Mouse (Mus musculus) CH12.LX (cell line): ENCODE measurements around the gene Mafb. TPM values are rescaled to one million over a fixed set of nuclear protein-coding genes. Genes with fewer than 3 reads are reported as not detected.

Experiments used
- DNase-seq: peaks from one replicate; pipeline ENCODE4 v3.0.0-alpha.2; 2013; ENCODE audit errors: extremely low read depth
- H3K27ac ChIP-seq: 2 replicates; pipeline ENCODE4 v1.5.1; 2012; ENCODE audit warnings: low read depth, mild to moderate bottlenecking, control low read depth, moderate library complexity; ENCODE audit not compliant: insufficient read depth
- H3K27me3 ChIP-seq: replicated peaks from 2 replicates; pipeline ENCODE3; 2012; ENCODE audit warnings: inconsistent platforms
- H3K36me3 ChIP-seq, 2 experiments: replicated peaks in 1 of 2; 2 replicates each; pipeline versions ENCODE3 to v1.6.1; 2012; ENCODE audit warnings: inconsistent platforms in 1 of 2, low read length in 1 of 2, mild to moderate bottlenecking in 1 of 2, mixed read lengths in 1 of 2, moderate library complexity in 1 of 2; ENCODE audit not compliant: control insufficient read depth in 1 of 2, insufficient read depth in 1 of 2
- H3K4me1 ChIP-seq, 2 experiments: 2 replicates each; pipeline ENCODE4 v1.6.1; 2012; ENCODE audit warnings: inconsistent platforms in 1 of 2, moderate library complexity in 1 of 2; ENCODE audit not compliant: insufficient read depth in 2 of 2, control insufficient read depth in 1 of 2
- H3K4me2 ChIP-seq: 2 replicates; pipeline ENCODE4 v1.6.1; 2012; ENCODE audit warnings: low read depth, mild to moderate bottlenecking, control low read depth; ENCODE audit not compliant: poor library complexity, insufficient read depth, severe bottlenecking
- H3K4me3 ChIP-seq, 3 experiments: fragments of 150-350 bp in 1 of 3; sonication (generic) in 1 of 3; replicated peaks in 1 of 3; 2 replicates each; pipeline versions ENCODE3 to v1.5.1; 2011 to 2012; ENCODE audit warnings: low read depth in 2 of 3, low read length in 2 of 3, mild to moderate bottlenecking in 2 of 3, moderate library complexity in 2 of 3, control low read depth in 1 of 3, improper control_type of control experiment in 1 of 3, inconsistent platforms in 1 of 3, mixed read lengths in 1 of 3; ENCODE audit not compliant: poor library complexity in 1 of 3
- H3K79me2 ChIP-seq: replicated peaks from 2 replicates; pipeline ENCODE4 v1.6.1; 2012; ENCODE audit warnings: mild to moderate bottlenecking, moderate library complexity; ENCODE audit not compliant: control insufficient read depth, poor library complexity, insufficient read depth, severe bottlenecking; ENCODE audit errors: extremely low read depth
- H3K9ac ChIP-seq: 2 replicates; pipeline ENCODE4 v1.6.1; 2012; ENCODE audit warnings: low read depth, mild to moderate bottlenecking, control low read depth, moderate library complexity; ENCODE audit not compliant: insufficient read depth
- H3K9me3 ChIP-seq: replicated peaks from 2 replicates; pipeline ENCODE3; 2012; ENCODE audit warnings: low read length, inconsistent platforms, mixed read lengths
- BHLHE40 ChIP-seq: IDR thresholded peaks from 2 replicates; pipeline ENCODE4 v1.6.1; 2011; ENCODE audit warnings: mild to moderate bottlenecking, low read depth, low read length, improper control_type of control experiment
- CHD1 ChIP-seq: IDR thresholded peaks from 2 replicates; pipeline ENCODE4 v1.6.1; 2012; ENCODE audit warnings: low read depth, low read length, improper control_type of control experiment, inconsistent platforms
- CHD2 ChIP-seq: IDR thresholded peaks from 2 replicates; pipeline ENCODE4 v1.6.1; 2011; ENCODE audit warnings: low read length, improper control_type of control experiment
- CTCF ChIP-seq, 2 experiments: IDR thresholded peaks in 1 of 2; conservative IDR thresholded peaks in 1 of 2; 2 replicates each; pipeline ENCODE4 v1.5.1; 2011 to 2012; ENCODE audit warnings: low read depth in 2 of 2, low read length in 2 of 2, improper control_type of control experiment in 1 of 2, inconsistent platforms in 1 of 2, mild to moderate bottlenecking in 1 of 2, moderate library complexity in 1 of 2
- E2F4 ChIP-seq: IDR thresholded peaks from 2 replicates; pipeline ENCODE4 v1.6.1; 2011; ENCODE audit warnings: low read depth, low read length, improper control_type of control experiment; ENCODE audit not compliant: insufficient replicate concordance
- ELF1 ChIP-seq: IDR thresholded peaks from 2 replicates; pipeline ENCODE4 v1.6.1; 2014; ENCODE audit warnings: low read depth, mild to moderate bottlenecking, inconsistent platforms, low read length, improper control_type of control experiment
- ETS1 ChIP-seq: conservative IDR thresholded peaks from 2 replicates; pipeline ENCODE4 v1.6.1; 2012; ENCODE audit warnings: low read depth, mild to moderate bottlenecking, inconsistent platforms, low read length, improper control_type of control experiment, moderate library complexity
- HCFC1 ChIP-seq: IDR thresholded peaks from 2 replicates; pipeline ENCODE4 v1.6.1; 2012; ENCODE audit warnings: low read depth, mild to moderate bottlenecking, inconsistent platforms, low read length, improper control_type of control experiment
- IRF4 ChIP-seq: IDR thresholded peaks from 2 replicates; pipeline ENCODE4 v1.6.1; 2014; ENCODE audit warnings: low read depth, mild to moderate bottlenecking, inconsistent platforms, low read length, improper control_type of control experiment
- JUN ChIP-seq: IDR thresholded peaks from 2 replicates; pipeline ENCODE4 v1.6.1; 2011; ENCODE audit warnings: low read depth, mild to moderate bottlenecking, low read length, improper control_type of control experiment, moderate library complexity; ENCODE audit not compliant: insufficient read depth
- JUND ChIP-seq: conservative IDR thresholded peaks from 2 replicates; pipeline ENCODE4 v1.6.1; 2011; ENCODE audit warnings: low read depth, low read length, improper control_type of control experiment
- MAX ChIP-seq: IDR thresholded peaks from 2 replicates; pipeline ENCODE4 v1.6.1; 2011; ENCODE audit warnings: low read length, improper control_type of control experiment
- MAZ ChIP-seq: IDR thresholded peaks from 2 replicates; pipeline ENCODE4 v1.6.1; 2012; ENCODE audit warnings: low read depth, mild to moderate bottlenecking, inconsistent platforms, low read length, improper control_type of control experiment, moderate library complexity
- MXI1 ChIP-seq: IDR thresholded peaks from 2 replicates; pipeline ENCODE4 v1.6.1; 2011; ENCODE audit warnings: mild to moderate bottlenecking, low read depth, low read length, improper control_type of control experiment
- MYC ChIP-seq: IDR thresholded peaks from 2 replicates; pipeline ENCODE4 v1.6.1; 2011; ENCODE audit warnings: low read depth, mild to moderate bottlenecking, improper control_type of control experiment, low read length
- PAX5 ChIP-seq: IDR thresholded peaks from 2 replicates; pipeline ENCODE4 v1.6.1; 2012; ENCODE audit warnings: low read length, inconsistent platforms, mixed read lengths
- POLR2A ChIP-seq: IDR thresholded peaks from 2 replicates; pipeline ENCODE4 v1.6.1; 2011; ENCODE audit warnings: low read depth, mild to moderate bottlenecking, improper control_type of control experiment, low read length
- RAD21 ChIP-seq: IDR thresholded peaks from 2 replicates; pipeline ENCODE4 v1.6.1; 2011; ENCODE audit warnings: low read depth, mild to moderate bottlenecking, low read length, improper control_type of control experiment, moderate library complexity
- SIN3A ChIP-seq: IDR thresholded peaks from 2 replicates; pipeline ENCODE4 v1.6.1; 2012; ENCODE audit warnings: low read length, improper control_type of control experiment, inconsistent platforms
- SMC3 ChIP-seq: IDR thresholded peaks from 2 replicates; pipeline ENCODE4 v1.6.1; 2011; ENCODE audit warnings: low read depth, low read length, improper control_type of control experiment
- TBP ChIP-seq: conservative IDR thresholded peaks from 2 replicates; pipeline ENCODE4 v1.6.1; 2011; ENCODE audit warnings: low read depth, low read length, improper control_type of control experiment
- TCF12 ChIP-seq: IDR thresholded peaks from 2 replicates; pipeline ENCODE4 v1.6.1; 2014; ENCODE audit warnings: low read depth, mild to moderate bottlenecking, inconsistent platforms, low read length, improper control_type of control experiment
- UBTF ChIP-seq: IDR thresholded peaks from 2 replicates; pipeline ENCODE4 v1.6.1; 2012; ENCODE audit warnings: low read depth, mild to moderate bottlenecking, inconsistent platforms, low read length, improper control_type of control experiment, moderate library complexity
- USF1 ChIP-seq: IDR thresholded peaks from 2 replicates; pipeline ENCODE4 v1.6.1; 2014; ENCODE audit warnings: low read depth, mild to moderate bottlenecking, inconsistent platforms, low read length, improper control_type of control experiment
- USF2 ChIP-seq: conservative IDR thresholded peaks from 2 replicates; pipeline ENCODE4 v1.6.1; 2011; ENCODE audit warnings: low read depth, low read length, improper control_type of control experiment
- ZC3H11A ChIP-seq: IDR thresholded peaks from 2 replicates; pipeline ENCODE4 v1.6.1; 2012; ENCODE audit warnings: low read depth, mild to moderate bottlenecking, inconsistent platforms, low read length, improper control_type of control experiment
- dilution Hi-C: fragments of 300-500 bp; cut with MboI; formaldehyde crosslinking; loops from 2 replicates; pipeline ENCODE4 v1.14.3; 2020; ENCODE audit warnings: low sequenced_read_pairs; ENCODE audit not compliant: extremely low pct_unique_long_range_greater_than_20kb, extremely low pct_ligation_motif_present
- in situ Hi-C: fragments of 300-500 bp; cut with MboI; formaldehyde crosslinking; loops from 3 replicates; pipeline ENCODE4 v1.14.3; 2019; ENCODE audit warnings: low sequenced_read_pairs, low pct_ligation_motif_present, low pct_unique_long_range_greater_than_20kb, mixed read lengths
- polyA plus RNA-seq: library from polyadenylated mRNA; unstranded; fragments of >175 nt; gene quantifications from 2 replicates; pipeline ENCODE4 v1.2.1, GENCODE M21; 2012; ENCODE audit warnings: low read depth; ENCODE audit not compliant: insufficient read length
- total RNA-seq, 2 experiments: library from RNA; depleted of rRNA; stranded (reverse); fragments of 300-350 nt in 1 of 2; fragments of >200 nt in 1 of 2; gene quantifications; 2 replicates each; pipeline ENCODE4 v1.2.3; 2012 to 2014

Gene Mafb
- total and polyA plus RNA-seq, 3 experiments = 0.04 to 0.47 (median 0.17) TPM

DNA sequence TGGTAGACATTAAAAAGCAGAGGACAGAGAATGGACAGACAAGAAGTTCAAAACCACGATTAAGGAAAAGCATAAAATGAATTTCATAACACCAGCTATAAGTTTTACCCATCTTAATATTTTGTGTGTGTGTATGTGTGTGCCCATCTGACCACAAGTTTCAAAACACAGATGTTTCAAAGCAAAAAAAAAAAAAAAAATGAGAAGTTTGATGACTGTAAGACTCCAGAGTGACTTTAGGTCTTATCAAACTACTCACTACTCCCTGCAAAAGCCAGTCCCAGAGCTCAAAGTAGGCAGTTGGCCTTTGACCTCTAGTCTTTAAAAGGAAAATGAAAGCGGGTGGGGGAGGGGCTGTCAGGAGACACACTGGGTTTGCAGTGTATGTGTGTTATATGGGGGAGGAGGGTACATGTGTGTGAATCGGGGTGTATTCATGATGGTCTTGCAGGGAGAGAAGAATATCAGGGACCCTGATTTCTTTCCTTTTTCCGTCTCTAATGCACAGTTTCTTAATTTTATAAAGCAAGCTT is 18.7 kb downstream of the Mafb start:
- no peaks in the 10 kb centered on the region for H3K36me3 ChIP-seq
- H3K4me2 ChIP-seq = no peak overlapping the region
- no peaks in the 10 kb centered on the region for H3K79me2 ChIP-seq
- dilution Hi-C loops (no loop called here), in situ Hi-C loops (no loop called here)
- H3K4me1 ChIP-seq = no peaks in the 10 kb centered on the region; a peak in 1 of 4 replicates
- DNase-seq = no peak
- no peaks in the 10 kb centered on the region for H3K9me3 ChIP-seq
- H3K9ac ChIP-seq = no peak overlapping the region
- TF ChIP-seq SIN3A (no peak), BHLHE40 (no peak), RAD21 (no peak), E2F4 (no peak), CHD2 (no peak), SMC3 (no peak), PAX5 (no peak), CTCF (conservative IDR thresholded peaks at IDR 0.05 in 1 of 2, IDR thresholded peaks at IDR 0.05 in 1 of 2; ENCODE audit: low read depth in 2 of 2, low read length in 2 of 2) (no peak), TBP (no peak), ETS1 (no peak), ZC3H11A (no peak), MYC (no peak), IRF4 (no peak), CHD1 (no peak), MAZ (no peak), USF1 (no peak), JUN (no peak)
- no peaks in the 10 kb centered on the region for H3K27me3 ChIP-seq
- no peak overlapping the region for H3K27ac ChIP-seq
- H3K4me3 ChIP-seq = no peak overlapping the region

DNA sequence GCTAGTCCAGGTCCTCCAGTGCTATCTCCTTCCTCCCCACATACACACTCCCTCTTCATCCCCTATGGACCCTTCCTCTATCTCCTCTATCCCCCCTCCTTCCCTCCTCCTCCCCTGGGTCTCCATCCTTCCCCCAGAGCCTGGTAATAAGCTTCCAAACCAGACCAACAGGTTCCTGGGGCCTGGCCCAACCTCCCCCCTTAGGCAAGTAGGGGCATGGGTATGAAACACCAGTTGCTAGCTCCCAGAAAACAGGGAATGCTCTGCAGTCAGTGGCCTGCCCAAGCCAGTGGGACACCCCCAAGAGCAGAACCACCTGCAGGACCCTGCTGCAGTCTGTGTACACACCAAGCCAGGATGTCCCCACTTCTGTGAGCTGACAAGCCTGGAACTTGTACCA is 21.2 kb downstream of the Mafb start:
- no peaks in the 10 kb centered on the region; a peak in 1 of 4 replicates for H3K4me1 ChIP-seq
- no peak overlapping the region for H3K9ac ChIP-seq
- no peak overlapping the region for H3K27ac ChIP-seq
- no peak overlapping the region for H3K4me2 ChIP-seq
- H3K4me3 ChIP-seq = no peak overlapping the region
- no peaks in the 10 kb centered on the region for H3K36me3 ChIP-seq
- TF ChIP-seq HCFC1 = no peak
- TF ChIP-seq SIN3A = no peak
- TF ChIP-seq BHLHE40 = no peak
- TF ChIP-seq JUND = no peak
- no peak for TF ChIP-seq MXI1
- TF ChIP-seq TCF12 = no peak
- TF ChIP-seq RAD21 = no peak
- TF ChIP-seq ELF1 = no peak
- no peak for TF ChIP-seq SMC3
- no peak for TF ChIP-seq IRF4
- TF ChIP-seq POLR2A = no peak
- no peak for TF ChIP-seq ETS1
- TF ChIP-seq PAX5 = no peak
- no peak for TF ChIP-seq UBTF
- TF ChIP-seq USF2 = no peak
- no peak for TF ChIP-seq JUN
- no peak for TF ChIP-seq CHD2
- TF ChIP-seq MAX = no peak
- TF ChIP-seq, all 38 proteins: peak for 0
- Histone ChIP-seq H3K27me3 (no peaks in the 10 kb centered on the region), H3K9me3 (no peaks in the 10 kb centered on the region), H3K79me2 (no peaks in the 10 kb centered on the region)
- DNase-seq = no peak
- in situ Hi-C loops (no loop called here), dilution Hi-C loops (no loop called here)
